Mouse (Mus musculus) MEL-GATA-1-ER (cell line): ENCODE results near the gene Amdhd2.

Source experiments
- DNase-seq: peaks from one replicate; pipeline ENCODE4 v3.0.0-alpha.2; 2012; ENCODE audit warnings: low read depth; ENCODE audit errors: extremely low read depth

The Amdhd2 gene

DNA sequence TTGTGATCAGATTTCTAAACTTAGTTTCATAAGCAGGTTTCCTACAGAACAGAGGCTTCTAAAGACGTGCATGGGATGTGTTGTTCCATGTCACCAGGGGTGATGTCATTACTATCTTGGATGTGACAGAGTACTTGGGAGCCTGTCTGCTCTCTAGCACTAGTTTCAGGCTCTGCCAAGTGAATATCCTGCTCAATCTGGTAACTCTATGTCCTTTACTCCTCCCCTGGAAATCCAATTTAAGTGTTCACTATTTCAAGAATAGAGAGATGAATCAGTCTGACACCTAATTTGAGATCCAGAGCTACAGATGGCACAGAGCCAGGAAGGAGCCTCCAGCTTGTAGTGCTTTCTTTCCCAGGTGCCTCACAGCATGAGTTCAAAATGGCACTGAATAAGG lies 54.7 kb downstream of the Amdhd2 start:
- DNase-seq, result no peak
